ENCODE assay signal across 18 mouse cellular contexts in genomic region chr5:140083911-140084310, GRCm38 (mm10).
"Had no signal": no experiment of that assay in that cellular context is flagged by ENCODE, and none has a peak within 500 bp of the region (broad histone marks: within the 10 kb centered on the region; RNA-seq: fewer than 3 reads in every experiment).

No protein-coding gene starts in this region.

- ATAC-seq: intestine, postnatal 0 days; liver, postnatal 0 days; midbrain, embryonic 13.5 days had no signal

- H3K36me3 ChIP-seq: neural tube, embryonic 13.5 days had no signal

- H3K27ac ChIP-seq: kidney, embryonic 15.5 days; left cerebral cortex, adult 2 months; limb, embryonic 12.5 days; liver, embryonic 14.5 days; macrophage; midbrain, embryonic 13.5 days; neural tube, embryonic 13.5 days had no signal

- H3K9ac ChIP-seq: kidney, embryonic 15.5 days; limb, embryonic 12.5 days; limb, embryonic 15.5 days; liver, embryonic 14.5 days; liver, postnatal 0 days; lung, embryonic 14.5 days; midbrain, embryonic 13.5 days; neural tube, embryonic 13.5 days had no signal

- H3K4me2 ChIP-seq: kidney, embryonic 15.5 days; limb, embryonic 12.5 days; limb, embryonic 15.5 days; liver, embryonic 11.5 days; lung, embryonic 14.5 days; midbrain, embryonic 13.5 days; neural tube, embryonic 13.5 days had no signal

- H3K27me3 ChIP-seq: kidney, embryonic 15.5 days; limb, embryonic 12.5 days; limb, embryonic 15.5 days; midbrain, embryonic 13.5 days; neural tube, embryonic 13.5 days had no signal

- DNase-seq: kidney, postnatal 10 days; layer of hippocampus, postnatal 36 days; liver, postnatal 0 days; lung, embryonic 14.5 days; retina, postnatal 1 day; right cerebral cortex, postnatal 25 days; thymus, postnatal 36 days had no signal

- H3K4me3 ChIP-seq: kidney, embryonic 15.5 days; left cerebral cortex, adult 2 months; limb, embryonic 12.5 days; limb, embryonic 15.5 days; midbrain, embryonic 13.5 days; myocyte; neural tube, embryonic 13.5 days had no signal

- H3K9me3 ChIP-seq: kidney, embryonic 15.5 days; limb, embryonic 12.5 days; limb, embryonic 15.5 days; midbrain, embryonic 13.5 days; neural tube, embryonic 13.5 days had no signal

- H3K4me1 ChIP-seq: midbrain, embryonic 13.5 days had no signal
